Mouse (Mus musculus): ENCODE results near the gene A430033K04Rik.

The A430033K04Rik gene

DNA sequence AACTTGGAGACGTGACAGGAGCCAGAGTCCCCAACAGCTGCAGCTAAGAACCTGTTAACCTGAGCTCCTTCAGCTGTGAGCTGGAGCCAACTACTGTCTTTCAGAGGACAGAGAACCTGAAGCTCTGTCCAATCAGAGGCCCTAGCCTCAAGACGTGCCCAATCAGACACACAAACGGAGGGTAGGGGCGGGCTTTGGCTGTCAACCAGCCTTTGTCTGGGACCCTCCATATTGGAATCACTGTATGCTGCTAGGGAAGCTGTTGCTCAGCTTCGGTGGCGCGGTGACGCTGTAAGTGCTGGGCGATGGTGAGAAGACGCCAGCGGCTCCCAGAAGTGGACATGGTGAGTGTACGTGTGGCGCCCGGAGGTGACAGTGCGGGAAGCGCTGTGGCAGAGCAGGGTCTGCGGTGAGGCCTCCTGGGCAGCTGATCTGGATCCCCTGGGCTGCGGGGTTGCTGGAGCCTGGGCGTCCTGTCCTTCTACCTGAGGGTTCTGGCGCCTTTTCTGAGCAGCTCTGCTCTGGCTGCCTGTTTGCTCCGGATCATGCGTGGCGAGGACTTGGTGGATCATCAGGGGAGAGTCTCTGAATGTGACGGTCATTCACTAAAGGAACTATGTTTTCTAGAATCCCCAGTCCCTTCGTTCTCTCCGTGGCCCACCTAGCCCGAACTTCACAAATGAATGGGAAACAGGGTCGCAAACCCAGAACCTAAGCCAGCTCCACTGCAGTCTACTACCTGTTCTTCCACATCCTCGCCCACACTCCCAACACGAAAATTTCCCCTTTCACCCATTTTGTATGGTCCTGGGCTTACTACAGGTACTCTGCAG is at the start of gene A430033K04Rik:
Gene A430033K04Rik, plus strand, starts transcription at position 215 of the 833 bp plus-strand sequence.
- in situ Hi-C loops (cut with MboI; ENCODE audit: unreplicated experiment in 2 of 2), result no loop called here

- in situ Hi-C loops (cut with MboI; ENCODE audit: unreplicated experiment in 2 of 2), result no loop called here
These were observed 35.3 kb upstream of the A430033K04Rik start for GRCm38 (mm10) chr5:138587396-138587795.

DNA sequence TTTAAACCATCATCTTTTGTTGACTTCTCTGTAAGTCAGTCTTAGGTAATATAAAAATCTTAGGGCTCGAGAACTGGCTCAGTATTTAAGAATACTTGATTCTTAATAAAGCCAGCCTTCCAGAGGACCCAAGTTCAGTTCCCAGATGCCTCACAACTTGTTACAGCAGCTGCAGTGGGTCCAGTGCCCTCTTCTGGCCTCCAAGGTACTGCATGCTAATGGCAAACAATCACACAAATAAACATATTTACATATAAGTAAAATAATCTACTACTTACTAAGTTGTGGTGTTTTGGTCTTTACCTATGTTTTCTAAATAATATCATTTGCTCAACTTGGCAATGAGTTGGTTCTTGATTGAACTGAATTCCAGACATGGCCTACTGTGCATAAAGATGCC is 4.3 kb upstream of the A430033K04Rik start:
- in situ Hi-C loops (cut with MboI; ENCODE audit: unreplicated experiment in 2 of 2), result no loop called here

- in situ Hi-C loops (cut with MboI; ENCODE audit: unreplicated experiment in 2 of 2), result no loop called here
These were observed 3.2 kb upstream of the A430033K04Rik start, which contains the start of gene Zfp68 for GRCm38 (mm10) chr5:138619211-138620128. Zfp68 (minus strand) TSS chr5:138619761.

- in situ Hi-C loops (cut with MboI; ENCODE audit: unreplicated experiment in 2 of 2), result no loop called here
These were observed 1.8 kb upstream of the A430033K04Rik start for GRCm38 (mm10) chr5:138620836-138621235.

- in situ Hi-C loops (cut with MboI; ENCODE audit: unreplicated experiment in 2 of 2), result no loop called here
These were observed 818 bp downstream of the A430033K04Rik start for GRCm38 (mm10) chr5:138623478-138623875.

- in situ Hi-C loops (cut with MboI; ENCODE audit: unreplicated experiment in 2 of 2), result loop anchor here (25.0 kb wide), 3 partner anchors 174 to 1149 kb away; partner anchors contain the start of gene Zan (in 1 of the 2)
These were observed 13.8 kb downstream of the A430033K04Rik start for GRCm38 (mm10) chr5:138636486-138636885.

GRCm38 (mm10) chr5:138641081-138641480 is 18.4 kb downstream of the A430033K04Rik start:
- in situ Hi-C loops (cut with MboI; ENCODE audit: unreplicated experiment in 2 of 2), result loop anchor here (25.0 kb wide), 3 partner anchors 179 to 1154 kb away; partner anchors contain the start of gene Zan (in 1 of the 2)

DNA sequence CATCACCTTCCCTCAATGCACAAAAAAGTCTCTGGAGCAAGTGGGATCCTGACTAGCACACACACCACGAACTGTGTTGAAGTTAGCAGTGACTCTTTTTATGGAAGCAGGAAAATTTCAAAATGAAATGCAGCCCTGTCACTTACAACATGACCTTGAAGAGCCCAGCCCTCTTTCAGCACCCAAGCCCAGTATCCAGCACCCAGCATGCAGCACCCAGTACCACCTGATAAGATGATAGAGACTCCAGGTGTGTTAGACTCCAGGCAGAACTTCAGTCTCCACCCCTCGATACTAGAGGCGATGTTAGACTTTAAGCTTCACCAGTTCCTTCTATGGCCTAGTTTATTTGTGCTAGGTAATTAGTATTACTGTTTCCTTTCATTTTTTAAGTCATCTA is 19.1 kb downstream of the A430033K04Rik start:
- in situ Hi-C loops (cut with MboI; ENCODE audit: unreplicated experiment in 2 of 2), result loop anchor here (25.0 kb wide), 3 partner anchors 179 to 1154 kb away; partner anchors contain the start of gene Zan (in 1 of the 2)

DNA sequence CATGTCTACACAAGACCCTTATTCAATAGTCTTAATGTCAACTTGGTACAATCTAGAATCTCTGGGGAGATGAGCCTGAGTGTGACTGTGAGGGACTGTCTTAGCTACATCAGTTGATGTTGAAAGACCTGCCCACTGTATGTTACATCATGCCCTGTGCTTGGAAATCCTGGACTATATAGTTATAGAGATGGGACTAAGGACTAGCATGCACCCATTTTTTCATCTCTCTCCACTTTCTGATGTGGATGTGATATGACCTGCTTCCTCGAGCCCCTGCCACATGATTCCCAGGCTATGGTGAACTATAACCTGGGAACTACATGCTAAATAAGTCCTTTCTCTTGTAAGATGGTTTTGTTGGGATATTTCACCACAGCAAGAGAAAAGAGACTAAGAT is 30.3 kb downstream of the A430033K04Rik start:
- in situ Hi-C loops (cut with MboI; ENCODE audit: unreplicated experiment in 2 of 2), result loop anchor here in 1 of 2 experiments (25.0 kb wide), 1 partner anchor 766 kb away; no protein-coding TSS in a partner anchor

DNA sequence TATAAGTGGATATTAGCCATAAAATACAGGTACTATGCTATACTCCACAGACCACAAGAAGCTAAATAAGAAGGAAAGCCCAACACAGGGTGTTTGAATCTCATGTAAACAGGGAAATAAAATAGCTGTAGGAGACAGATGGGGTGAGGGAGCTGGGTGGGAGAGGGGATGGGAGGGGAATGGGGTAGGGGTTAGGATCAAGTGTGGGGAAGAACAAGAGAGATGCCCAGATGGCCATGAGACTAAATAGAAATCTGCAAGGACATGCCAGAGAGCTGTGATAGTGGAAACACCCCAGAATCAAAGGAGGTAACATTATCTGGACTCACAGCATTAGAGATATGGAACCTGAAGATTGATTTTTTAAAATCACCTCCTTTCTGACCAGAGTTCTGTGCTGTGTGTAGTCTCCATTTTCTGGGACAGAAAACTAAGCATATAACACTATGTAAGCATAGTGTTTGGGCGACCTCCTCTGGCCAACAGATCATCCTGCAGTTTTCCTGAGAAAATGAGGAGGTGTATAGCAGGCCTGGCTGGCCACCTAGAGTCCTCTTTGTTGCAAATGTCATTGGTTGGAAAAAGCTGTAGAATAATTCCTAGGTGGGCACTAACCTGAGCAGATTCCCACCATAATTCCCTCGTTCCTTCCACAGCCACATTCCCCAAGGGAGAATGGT is 34.0 kb downstream of the A430033K04Rik start:
- in situ Hi-C loops (cut with MboI; ENCODE audit: unreplicated experiment in 2 of 2), result loop anchor here in 1 of 2 experiments (25.0 kb wide), 1 partner anchor 769 kb away; no protein-coding TSS in a partner anchor

GRCm38 (mm10) chr5:138657407-138657806 is 34.7 kb downstream of the A430033K04Rik start:
- in situ Hi-C loops (cut with MboI; ENCODE audit: unreplicated experiment in 2 of 2), result loop anchor here in 1 of 2 experiments (25.0 kb wide), 1 partner anchor 770 kb away; no protein-coding TSS in a partner anchor

DNA sequence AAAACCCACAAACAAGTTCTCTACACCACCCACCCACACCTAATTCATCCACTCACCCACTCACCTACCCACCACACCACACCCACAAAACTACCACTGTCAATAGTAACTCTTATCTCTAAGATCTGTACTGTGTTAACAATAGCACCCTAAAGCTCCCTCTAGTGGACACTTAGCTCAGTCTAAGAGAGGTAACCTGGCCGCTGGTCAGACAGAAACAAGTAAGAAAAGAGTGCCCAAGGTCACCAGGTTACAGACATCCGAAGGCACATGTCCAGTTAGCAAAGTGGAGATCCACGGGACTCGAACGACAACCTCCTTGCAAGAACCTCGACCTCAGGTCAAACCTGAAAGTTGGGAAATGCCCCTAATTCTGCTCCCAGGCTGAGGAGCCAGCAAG is 35.2 kb downstream of the A430033K04Rik start:
- in situ Hi-C loops (cut with MboI; ENCODE audit: unreplicated experiment in 2 of 2), result loop anchor here in 1 of 2 experiments (25.0 kb wide), 1 partner anchor 771 kb away; no protein-coding TSS in a partner anchor

DNA sequence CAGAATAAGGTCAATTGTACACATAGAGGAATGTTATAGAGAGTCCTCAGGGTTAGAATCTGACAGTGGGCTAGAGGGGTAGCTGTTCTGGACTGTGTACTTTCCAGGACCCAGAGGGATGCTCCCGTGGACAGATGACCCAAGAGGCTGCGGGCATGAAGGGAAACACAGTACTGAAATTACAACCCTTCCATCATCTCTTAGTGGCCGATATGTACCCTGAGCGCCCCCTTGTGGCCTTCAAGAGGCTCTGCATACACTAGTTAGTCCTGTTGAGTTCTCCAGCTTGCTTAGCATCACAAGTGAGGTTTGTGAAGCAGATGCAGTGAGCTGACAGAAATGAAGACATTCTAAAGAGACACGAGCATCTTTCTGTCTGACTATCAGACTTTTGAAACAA is 36.3 kb downstream of the A430033K04Rik start:
- in situ Hi-C loops (cut with MboI; ENCODE audit: unreplicated experiment in 2 of 2), result loop anchor here in 1 of 2 experiments (25.0 kb wide), 1 partner anchor 772 kb away; no protein-coding TSS in a partner anchor

GRCm38 (mm10) chr5:138683023-138683766 is 60.5 kb downstream of the A430033K04Rik start:
- in situ Hi-C loops (cut with MboI; ENCODE audit: unreplicated experiment in 2 of 2), result no loop called here

GRCm38 (mm10) chr5:138683821-138684220 is 61.2 kb downstream of the A430033K04Rik start:
- in situ Hi-C loops (cut with MboI; ENCODE audit: unreplicated experiment in 2 of 2), result no loop called here

DNA sequence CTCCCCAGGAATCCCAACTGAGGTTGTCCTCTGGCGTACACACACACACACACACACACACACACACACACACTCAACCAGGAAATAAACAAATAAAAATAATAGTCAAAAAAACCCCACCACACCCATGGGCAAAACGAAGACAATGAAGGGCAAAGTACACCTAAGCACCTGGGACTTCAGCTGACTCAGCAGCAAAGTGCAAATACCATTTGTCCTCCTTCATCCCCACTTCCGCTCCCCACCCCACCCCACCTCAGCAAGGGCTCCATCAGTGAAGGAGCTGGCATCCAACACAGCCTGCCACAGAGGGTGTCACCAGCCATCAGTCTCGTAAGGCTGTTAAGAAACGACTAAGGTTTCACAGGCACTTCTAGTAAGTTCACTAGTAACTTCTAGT is 64.8 kb downstream of the A430033K04Rik start:
- in situ Hi-C loops (cut with MboI; ENCODE audit: unreplicated experiment in 2 of 2), result no loop called here

DNA sequence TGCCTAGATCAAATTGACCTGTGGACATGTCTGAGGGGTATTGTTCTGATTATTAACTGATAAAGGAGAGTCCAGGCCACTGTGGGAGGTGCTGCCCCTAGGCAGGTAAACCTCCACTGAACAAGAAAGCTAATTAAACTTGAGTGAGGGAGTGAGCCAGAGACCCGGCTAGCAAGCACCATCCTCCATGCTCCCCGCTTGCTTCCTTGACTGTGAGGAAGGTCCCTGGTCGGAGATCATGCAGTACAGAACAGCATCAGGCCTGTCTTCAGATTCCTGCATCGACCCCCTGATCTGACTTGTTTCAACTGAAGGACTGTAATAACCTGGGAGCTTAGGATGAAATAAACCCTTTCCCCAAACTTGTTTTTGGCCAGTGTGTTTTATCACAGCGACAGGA is 66.6 kb downstream of the A430033K04Rik start:
- in situ Hi-C loops (cut with MboI; ENCODE audit: unreplicated experiment in 2 of 2), result no loop called here

DNA sequence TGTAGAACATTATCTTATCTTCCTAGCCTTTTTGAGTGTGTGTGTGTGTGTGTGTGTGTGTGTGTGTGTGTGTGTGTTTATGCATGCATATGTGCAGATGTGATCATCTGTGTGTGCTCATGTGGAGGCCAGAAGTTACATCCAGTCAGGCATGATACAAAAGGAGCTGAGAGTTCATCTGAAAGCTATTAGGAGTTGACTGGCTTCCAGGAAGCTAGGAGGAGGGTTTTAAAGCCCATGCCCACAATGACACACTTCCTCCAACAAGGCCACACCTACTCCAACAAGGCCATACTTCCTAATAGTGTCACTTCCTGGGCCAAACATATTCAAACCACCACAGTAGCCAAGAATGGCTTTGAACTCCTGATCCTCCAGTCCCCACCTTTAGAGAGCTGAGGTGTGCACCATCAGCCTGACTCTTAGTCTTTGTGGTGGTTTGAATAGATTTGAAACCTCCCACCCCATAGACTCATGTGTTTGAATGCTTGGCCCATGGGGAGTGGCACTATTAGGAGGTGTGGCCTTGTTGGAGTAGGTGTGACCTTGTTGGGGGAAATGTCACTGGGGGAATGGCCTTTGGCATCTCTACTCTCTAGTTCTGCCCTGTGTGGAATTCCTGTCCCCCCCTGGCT is 70.4 kb downstream of the A430033K04Rik start:
- in situ Hi-C loops (cut with MboI; ENCODE audit: unreplicated experiment in 2 of 2), result no loop called here

Data from v-Abl transformed pro-B cells (cell line).